Mouse (Mus musculus) cortical plate, adult 2 months (tissue): ENCODE data around the gene R3hcc1l. TPM values are rescaled to one million over a fixed set of nuclear protein-coding genes. Genes with fewer than 3 reads are reported as not detected.

Source experiments
- H3K27ac ChIP-seq: fragments of 200-500 bp; 2 replicates; pipeline ENCODE4 v1.5.1; 2012; ENCODE audit warnings: low read length, control low read depth, inconsistent platforms; ENCODE audit not compliant: insufficient read depth
- H3K4me1 ChIP-seq: fragments of 200-500 bp; 2 replicates; pipeline ENCODE4 v1.6.1; 2011; ENCODE audit warnings: low read length; ENCODE audit not compliant: control insufficient read depth, insufficient read depth
- H3K4me3 ChIP-seq: fragments of 200-500 bp; 2 replicates; pipeline ENCODE4 v1.5.1; 2011; ENCODE audit warnings: mild to moderate bottlenecking, low read length, control low read depth; ENCODE audit not compliant: insufficient read depth
- CTCF ChIP-seq: fragments of 200-500 bp; IDR thresholded peaks from 2 replicates; pipeline ENCODE4 v1.5.1; 2011; ENCODE audit warnings: mild to moderate bottlenecking, control low read depth, low read length; ENCODE audit not compliant: insufficient read depth; ENCODE audit errors: extremely low read depth
- POLR2A ChIP-seq: fragments of 200-500 bp; IDR thresholded peaks from 2 replicates; pipeline ENCODE4 v1.6.1; 2011; ENCODE audit warnings: mild to moderate bottlenecking, low read length, control low read depth; ENCODE audit not compliant: insufficient read depth; ENCODE audit errors: extremely low read depth
- polyA plus RNA-seq: library from polyadenylated mRNA; depleted of rRNA; stranded (reverse); fragments of >200 nt; gene quantifications from 2 replicates; pipeline ENCODE4 v1.2.3, GENCODE M21; 2012; rRNA removed

Gene R3hcc1l
- 12.4 and 14.1 TPM in 2 replicates for polyA plus RNA-seq

DNA sequence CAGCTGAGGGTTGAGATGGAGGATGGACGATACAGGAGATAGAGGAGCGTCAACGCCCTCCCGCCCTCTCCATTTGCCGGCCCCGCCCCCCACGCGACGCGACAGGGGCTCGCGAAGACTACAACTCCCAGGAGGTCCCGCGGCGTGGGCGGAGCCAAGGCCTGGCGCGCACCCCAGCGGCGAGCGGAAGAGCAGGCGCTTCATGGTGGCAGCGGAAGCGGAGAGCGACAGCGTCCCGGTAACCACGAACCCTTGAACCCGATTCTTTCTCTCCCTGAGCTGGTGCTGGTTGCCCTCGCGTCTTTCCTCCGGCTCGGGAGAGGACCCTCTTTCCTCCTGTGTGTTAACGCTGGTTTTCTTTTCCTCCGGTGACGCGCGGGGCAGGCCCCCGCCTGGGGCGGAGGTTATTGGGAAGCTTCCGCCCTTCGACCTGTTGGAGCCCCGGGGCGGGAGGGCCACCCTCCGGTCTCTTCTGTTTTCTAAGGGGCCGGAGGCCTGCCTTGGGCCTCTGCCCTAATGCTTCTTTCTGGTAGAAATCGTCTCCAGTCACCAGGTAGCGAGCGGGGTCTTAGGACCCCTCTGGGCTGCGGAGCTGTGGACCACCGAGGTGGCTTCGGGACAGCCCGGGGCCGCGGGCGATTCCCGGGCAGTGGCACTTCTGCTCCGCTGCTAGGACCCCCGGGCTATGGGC lies at the start of gene R3hcc1l:
TSS of gene R3hcc1l (plus strand) at position 140 of the 691 bp plus-strand sequence.
- peak within 1 kb of the TSS; percentile 73 for H3K27ac ChIP-seq
- H3K4me1 ChIP-seq: peaks cover 3% of the 10 kb centered on the region
- TF ChIP-seq CTCF: peak; percentile 20; the same call in 1 of the 2 replicates
- TF ChIP-seq POLR2A: peak; percentile 88
- peak within 1 kb of the TSS; percentile 80 for H3K4me3 ChIP-seq

- H3K27ac ChIP-seq: no peak overlapping the region
- TF ChIP-seq POLR2A (no peak), CTCF (no peak)
- peaks cover 2% of the 10 kb centered on the region; the same call in 1 of the 2 replicates for H3K4me1 ChIP-seq
- H3K4me3 ChIP-seq: no peak overlapping the region
Measured at GRCm38 (mm10) chr19:42471571-42471970, 47.0 kb upstream of the R3hcc1l start.

GRCm38 (mm10) chr19:42472831-42473230 lies 45.7 kb upstream of the R3hcc1l start:
- Histone ChIP-seq H3K27ac (no peak overlapping the region), H3K4me1 (peaks cover 4% of the 10 kb centered on the region; the same call in 1 of the 2 replicates), H3K4me3 (no peak overlapping the region)
- TF ChIP-seq POLR2A (no peak), CTCF (no peak)

GRCm38 (mm10) chr19:42477769-42478168 lies 40.8 kb upstream of the R3hcc1l start:
- no peak overlapping the region for H3K27ac ChIP-seq
- TF ChIP-seq POLR2A: no peak
- no peak for TF ChIP-seq CTCF
- H3K4me3 ChIP-seq: no peak overlapping the region
- peaks cover 2% of the 10 kb centered on the region; the same call in 1 of the 2 replicates for H3K4me1 ChIP-seq

DNA sequence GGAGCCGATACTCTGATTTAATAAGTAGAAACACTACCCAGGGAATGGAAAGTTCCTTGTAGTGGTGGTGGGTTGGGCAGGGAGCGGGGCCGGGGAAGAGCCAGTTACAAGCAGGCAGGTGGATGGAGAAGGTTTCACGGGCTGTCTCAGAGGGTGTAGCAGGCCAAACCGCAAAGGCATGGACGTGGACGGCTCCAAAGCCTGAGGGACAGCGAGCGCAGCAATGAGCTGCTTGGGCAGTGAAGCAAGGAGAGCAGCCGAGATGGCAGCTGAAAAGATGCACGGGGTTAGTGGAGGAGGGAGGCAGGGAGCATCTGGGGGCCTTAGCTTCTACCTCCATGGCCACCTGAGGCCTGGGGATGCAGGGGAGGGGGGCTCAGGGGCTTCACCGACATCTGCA lies 40.3 kb upstream of the R3hcc1l start:
- TF ChIP-seq POLR2A (no peak), CTCF (no peak)
- Histone ChIP-seq H3K27ac (no peak overlapping the region), H3K4me1 (peaks cover 2% of the 10 kb centered on the region; the same call in 1 of the 2 replicates), H3K4me3 (no peak overlapping the region)

DNA sequence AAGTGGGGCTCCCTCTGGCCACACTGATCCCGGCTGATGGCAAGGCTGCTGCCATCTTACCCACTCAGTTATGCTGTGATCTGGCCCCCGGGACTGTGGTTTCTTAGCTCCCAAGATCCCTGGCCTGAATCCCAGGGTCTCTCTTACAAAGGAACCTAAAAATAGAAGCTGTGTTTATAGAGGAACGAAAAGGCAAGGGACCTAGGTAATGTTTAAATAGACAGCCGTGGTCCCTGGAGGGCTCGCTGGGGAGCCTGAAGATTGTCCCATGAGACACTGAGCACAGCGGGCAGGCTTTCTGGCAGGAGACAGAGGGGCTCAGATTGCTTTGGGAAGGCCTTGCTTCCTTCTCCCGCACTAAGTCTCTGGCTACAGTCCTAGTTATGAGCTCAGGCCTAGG lies 33.1 kb upstream of the R3hcc1l start:
- no peak overlapping the region for H3K4me3 ChIP-seq
- no peak for TF ChIP-seq CTCF
- TF ChIP-seq POLR2A: no peak
- H3K27ac ChIP-seq: no peak overlapping the region

DNA sequence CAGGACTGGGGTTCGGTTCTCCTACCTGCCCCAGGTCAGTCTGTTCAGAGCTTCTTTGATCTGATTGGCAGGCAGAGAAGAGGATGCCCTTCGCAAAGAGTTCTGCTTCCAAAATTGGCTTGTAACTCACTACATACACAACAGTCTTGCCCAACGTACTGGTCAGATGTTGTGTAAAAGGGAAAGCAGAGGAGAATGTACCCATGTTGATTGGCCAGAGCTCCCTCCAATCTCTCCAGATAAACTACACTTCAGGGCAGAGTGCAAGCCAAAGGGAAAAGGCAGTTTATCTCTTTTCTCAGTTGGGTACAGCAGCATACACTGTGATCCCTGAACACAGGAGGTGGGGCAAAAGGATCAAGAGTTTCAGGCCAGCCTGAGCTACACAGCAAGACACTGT lies 31.3 kb upstream of the R3hcc1l start:
- TF ChIP-seq CTCF: no peak
- no peak for TF ChIP-seq POLR2A
- Histone ChIP-seq H3K4me3 (no peak overlapping the region), H3K27ac (no peak overlapping the region), H3K4me1 (no peaks in the 10 kb centered on the region)

More for the DNA sequence above, 33.1 kb upstream of the R3hcc1l start:
- H3K4me1 ChIP-seq: no peaks in the 10 kb centered on the region

GRCm38 (mm10) chr19:42493257-42493917 lies 25.2 kb upstream of the R3hcc1l start:
- H3K27ac ChIP-seq: peak overlapping the region; percentile 88
- no peaks in the 10 kb centered on the region for H3K4me1 ChIP-seq
- TF ChIP-seq CTCF (no peak), POLR2A (no peak; the same call in 1 of the 2 replicates)
- no peak overlapping the region for H3K4me3 ChIP-seq

GRCm38 (mm10) chr19:42504156-42504555 lies 14.4 kb upstream of the R3hcc1l start:
- TF ChIP-seq POLR2A: no peak
- TF ChIP-seq CTCF: no peak
- Histone ChIP-seq H3K27ac (no peak overlapping the region), H3K4me1 (no peaks in the 10 kb centered on the region), H3K4me3 (no peak overlapping the region)

GRCm38 (mm10) chr19:42509625-42510024 lies 8.9 kb upstream of the R3hcc1l start:
- H3K4me3 ChIP-seq: no peak overlapping the region
- TF ChIP-seq POLR2A (no peak), CTCF (no peak)
- no peaks in the 10 kb centered on the region for H3K4me1 ChIP-seq
- H3K27ac ChIP-seq: no peak overlapping the region
